Mouse (Mus musculus) hindbrain, embryonic 16.5 days (tissue): Measurements from ENCODE around the gene Tsks. TPM values are rescaled to one million over a fixed set of nuclear protein-coding genes. Genes with fewer than 3 reads are reported as not detected.

Source experiments
- ATAC-seq: fragments of 200-750 bp; cut with Nextera tagmentation; 2 replicates; pipeline ENCODE4 v1.8.0; 2017; ENCODE audit warnings: moderate TSS enrichment, moderate library complexity
- H3K27ac ChIP-seq: fragments of 300-500 bp; sonication (generic); 2 replicates; pipeline ENCODE4 v1.5.1; 2014; ENCODE audit warnings: low read depth, mild to moderate bottlenecking, control low read depth, low read length, moderate library complexity
- H3K27me3 ChIP-seq: fragments of 300-500 bp; sonication (generic); replicated peaks from 2 replicates; pipeline ENCODE4 v1.6.1; 2014; ENCODE audit warnings: low read length; ENCODE audit not compliant: control insufficient read depth, insufficient read depth
- H3K36me3 ChIP-seq: fragments of 300-500 bp; sonication (generic); 2 replicates; pipeline ENCODE4 v1.6.1; 2014; ENCODE audit warnings: mild to moderate bottlenecking, low read length, moderate library complexity, mixed read lengths; ENCODE audit not compliant: control insufficient read depth, insufficient read depth
- H3K4me1 ChIP-seq: fragments of 300-500 bp; sonication (generic); 2 replicates; pipeline ENCODE4 v1.6.1; 2014; ENCODE audit warnings: low read depth, low read length; ENCODE audit not compliant: control insufficient read depth, insufficient read depth
- H3K4me2 ChIP-seq: fragments of 300-500 bp; sonication (generic); 2 replicates; pipeline ENCODE4 v1.6.1; 2014; ENCODE audit warnings: mild to moderate bottlenecking, low read length, control low read depth, moderate library complexity
- H3K4me3 ChIP-seq: fragments of 300-500 bp; sonication (generic); 2 replicates; pipeline ENCODE4 v1.5.1; 2014; ENCODE audit warnings: mild to moderate bottlenecking, low read length, control low read depth, moderate library complexity
- H3K9ac ChIP-seq: fragments of 300-500 bp; sonication (generic); 2 replicates; pipeline ENCODE4 v1.6.1; 2014; ENCODE audit warnings: low read depth, mild to moderate bottlenecking, control low read depth, low read length, moderate library complexity
- H3K9me3 ChIP-seq: fragments of 300-500 bp; sonication (generic); 2 replicates; pipeline ENCODE4 v1.6.1; 2014; ENCODE audit warnings: mild to moderate bottlenecking, low read length, moderate library complexity; ENCODE audit not compliant: control insufficient read depth
- WGBS: fragments of 180-500 bp; shearing (Covaris S2); extraction: QIAGEN DNeasy Blood & Tissue Kit; methylation state at CpG from one replicate; pipeline ENCODE4 v1.1.7; 2014; 5-methylcytosine and 5-hydroxymethylcytosine counted together
- polyA plus RNA-seq: library from polyadenylated mRNA; unstranded; fragments of >200 nt; fragmentation: Nextera tagmentation; extraction: Ambion mirVana; gene quantifications from 2 replicates; pipeline ENCODE4 v1.2.1, GENCODE M21; 2015

The Tsks gene
- polyA plus RNA-seq, 1 experiment from 2014 or later = not detected

- Histone ChIP-seq H3K4me2 (peak within 1 kb of the TSS; percentile 63), H3K9me3 (no peaks in the 10 kb centered on the region), H3K4me1 (peaks cover 16% of the 10 kb centered on the region), H3K9ac (peak within 1 kb of the TSS; percentile 66), H3K4me3 (peak within 1 kb of the TSS; percentile 65), H3K27me3 (no peaks in the 10 kb centered on the region), H3K36me3 (peaks cover 20% of the 10 kb centered on the region), H3K27ac (peak within 1 kb of the TSS; percentile 79)
- WGBS = under 1% methylated on average over 43 of the region's 43 CpGs
- ATAC-seq = peak; percentile 93
These were observed 54.4 kb downstream of the Tsks start, which contains the start of gene Irf3 for GRCm38 (mm10) chr7:44997231-44997939. Irf3 (plus strand) TSS chr7:44997648.

GRCm38 (mm10) chr7:44997940-44998428 lies 55.0 kb downstream of the Tsks start:
- H3K4me2 ChIP-seq = peak overlapping the region; percentile 63
- WGBS = 3% methylated on average over 15 of the region's 15 CpGs
- H3K27me3 ChIP-seq = no peaks in the 10 kb centered on the region

GRCm38 (mm10) chr7:44998501-44998955 lies 55.5 kb downstream of the Tsks start, which contains the start of gene Bcl2l12:
Bcl2l12 (minus strand) TSS chr7:44998712.
- peak within 1 kb of the TSS; percentile 63 for H3K4me2 ChIP-seq
- H3K27me3 ChIP-seq = no peaks in the 10 kb centered on the region
- H3K36me3 ChIP-seq = peaks cover 27% of the 10 kb centered on the region
- H3K9ac ChIP-seq = peak within 1 kb of the TSS; percentile 66
- no peaks in the 10 kb centered on the region for H3K9me3 ChIP-seq
- ATAC-seq = no peak
- peak within 1 kb of the TSS; percentile 65 for H3K4me3 ChIP-seq
- WGBS = 2% methylated on average over 18 of the region's 18 CpGs
- H3K4me1 ChIP-seq = peaks cover 16% of the 10 kb centered on the region
- H3K27ac ChIP-seq = peak within 1 kb of the TSS; percentile 79

More at GRCm38 (mm10) chr7:44997940-44998428, 55.0 kb downstream of the Tsks start:
- no peaks in the 10 kb centered on the region for H3K9me3 ChIP-seq
- H3K4me1 ChIP-seq = peaks cover 16% of the 10 kb centered on the region
- peak overlapping the region; percentile 79 for H3K27ac ChIP-seq
- ATAC-seq = no peak
- H3K4me3 ChIP-seq = peak overlapping the region; percentile 65
- peak overlapping the region; percentile 66 for H3K9ac ChIP-seq
- peaks cover 22% of the 10 kb centered on the region for H3K36me3 ChIP-seq

GRCm38 (mm10) chr7:44999753-45000152 lies 56.7 kb downstream of the Tsks start:
- WGBS = 75% methylated on average over 11 of the region's 11 CpGs
- Histone ChIP-seq H3K36me3 (peaks cover 37% of the 10 kb centered on the region), H3K4me2 (no peak overlapping the region)

GRCm38 (mm10) chr7:45000539-45001114 lies 57.6 kb downstream of the Tsks start:
- H3K9ac ChIP-seq = no peak overlapping the region
- no peak overlapping the region for H3K4me2 ChIP-seq
- no peak overlapping the region for H3K4me3 ChIP-seq
- WGBS = 81% methylated on average over 21 of the region's 21 CpGs
- no peaks in the 10 kb centered on the region for H3K9me3 ChIP-seq
- H3K36me3 ChIP-seq = peaks cover 42% of the 10 kb centered on the region
- no peaks in the 10 kb centered on the region for H3K27me3 ChIP-seq
- no peak for ATAC-seq
- H3K4me1 ChIP-seq = peaks cover 16% of the 10 kb centered on the region
- no peak overlapping the region for H3K27ac ChIP-seq

More at GRCm38 (mm10) chr7:44999753-45000152, 56.7 kb downstream of the Tsks start:
- Histone ChIP-seq H3K27ac (no peak overlapping the region), H3K9ac (no peak overlapping the region), H3K9me3 (no peaks in the 10 kb centered on the region), H3K4me1 (peaks cover 16% of the 10 kb centered on the region), H3K27me3 (no peaks in the 10 kb centered on the region), H3K4me3 (no peak overlapping the region)
- ATAC-seq = no peak

GRCm38 (mm10) chr7:45002440-45002839 lies 59.4 kb downstream of the Tsks start:
- H3K36me3 ChIP-seq = peaks cover 61% of the 10 kb centered on the region

GRCm38 (mm10) chr7:45004546-45004945 lies 61.5 kb downstream of the Tsks start:
- no peak overlapping the region for H3K9ac ChIP-seq
- ATAC-seq = no peak
- no peak overlapping the region for H3K4me3 ChIP-seq
- no peaks in the 10 kb centered on the region for H3K27me3 ChIP-seq
- H3K27ac ChIP-seq = no peak overlapping the region
- H3K36me3 ChIP-seq = peaks cover 76% of the 10 kb centered on the region
- peaks cover 1% of the 10 kb centered on the region for H3K4me1 ChIP-seq
- 82% methylated on average over 3 of the region's 3 CpGs for WGBS
- H3K9me3 ChIP-seq = no peaks in the 10 kb centered on the region
- no peak overlapping the region for H3K4me2 ChIP-seq

More at GRCm38 (mm10) chr7:45002440-45002839, 59.4 kb downstream of the Tsks start:
- Histone ChIP-seq H3K4me3 (no peak overlapping the region), H3K4me2 (no peak overlapping the region), H3K9me3 (no peaks in the 10 kb centered on the region), H3K9ac (no peak overlapping the region), H3K27me3 (no peaks in the 10 kb centered on the region), H3K27ac (no peak overlapping the region), H3K4me1 (peaks cover 13% of the 10 kb centered on the region)
- no peak for ATAC-seq
- WGBS = 88% methylated on average over 7 of the region's 7 CpGs

- H3K4me1 ChIP-seq = no peaks in the 10 kb centered on the region
- ATAC-seq = no peak
- no peak overlapping the region for H3K4me3 ChIP-seq
- no peak overlapping the region for H3K9ac ChIP-seq
- no peaks in the 10 kb centered on the region for H3K27me3 ChIP-seq
- no peak overlapping the region for H3K27ac ChIP-seq
- no peaks in the 10 kb centered on the region for H3K9me3 ChIP-seq
- peaks cover 81% of the 10 kb centered on the region for H3K36me3 ChIP-seq
- 87% methylated on average over 6 of the region's 6 CpGs for WGBS
- no peak overlapping the region for H3K4me2 ChIP-seq
These were observed 62.5 kb downstream of the Tsks start for GRCm38 (mm10) chr7:45005321-45005992.

- 95% methylated on average over 12 of the region's 12 CpGs for WGBS
- ATAC-seq = no peak
- Histone ChIP-seq H3K9me3 (no peaks in the 10 kb centered on the region), H3K4me1 (no peaks in the 10 kb centered on the region), H3K36me3 (peaks cover 75% of the 10 kb centered on the region), H3K27me3 (no peaks in the 10 kb centered on the region), H3K4me3 (no peak overlapping the region), H3K9ac (no peak overlapping the region), H3K27ac (no peak overlapping the region), H3K4me2 (no peak overlapping the region)
These were observed 63.5 kb downstream of the Tsks start for GRCm38 (mm10) chr7:45006503-45006902.
